Mouse (Mus musculus): Measurements from ENCODE around the gene Pgp. TPM values are rescaled to one million over a fixed set of nuclear protein-coding genes. Genes with fewer than 3 reads are reported as not detected.

Pgp gene
- total RNA-seq, 2 experiments from 2014 or later, result 50.8 to 56.3 TPM

DNA sequence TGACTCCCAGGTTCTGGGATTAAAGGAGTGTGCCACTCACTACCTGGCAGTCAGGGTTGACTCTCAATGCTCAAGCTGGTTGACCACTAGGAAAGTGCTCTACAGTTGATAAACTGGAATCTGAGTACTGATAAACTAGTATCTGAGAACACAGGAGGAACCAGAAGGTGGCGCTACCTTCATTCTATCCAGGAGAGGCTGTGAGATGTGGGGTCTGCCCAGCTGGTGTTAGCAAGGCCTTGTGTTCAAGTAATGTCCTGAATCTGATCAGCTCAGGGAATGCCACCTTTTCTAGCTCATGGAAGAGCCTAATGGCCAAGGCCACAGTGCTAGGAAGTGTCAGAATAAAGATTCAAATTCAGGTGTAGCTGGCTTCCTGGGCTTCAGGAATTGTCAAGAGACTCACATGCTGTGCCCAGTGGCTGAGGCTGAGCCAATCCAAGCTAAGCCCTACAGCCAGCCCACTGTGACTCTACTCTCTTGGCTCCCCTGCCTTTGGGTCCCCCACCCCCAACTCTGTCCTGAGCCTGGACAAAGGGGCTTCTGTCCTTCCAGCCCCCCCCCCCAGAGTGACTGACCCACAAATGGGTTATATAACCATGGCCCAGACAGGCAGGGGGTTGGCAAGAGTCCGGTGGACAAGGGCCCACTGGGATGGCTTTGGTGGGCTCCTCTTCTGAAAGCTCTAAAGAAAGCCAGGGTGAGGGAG is 24.6 kb downstream of the Pgp start:
- no peak for DNase-seq
- Histone ChIP-seq H3K27ac (no peak overlapping the region), H3K4me3 (no peak overlapping the region)
- intact Hi-C loops (cut with DNase I), result loop anchor here (2.0 kb wide), 1 partner anchor 40 kb away; the partner anchor contains the start of gene Rab26
- TF ChIP-seq CTCF (IDR thresholded peaks at IDR 0.05), result peak; percentile 78

DNA sequence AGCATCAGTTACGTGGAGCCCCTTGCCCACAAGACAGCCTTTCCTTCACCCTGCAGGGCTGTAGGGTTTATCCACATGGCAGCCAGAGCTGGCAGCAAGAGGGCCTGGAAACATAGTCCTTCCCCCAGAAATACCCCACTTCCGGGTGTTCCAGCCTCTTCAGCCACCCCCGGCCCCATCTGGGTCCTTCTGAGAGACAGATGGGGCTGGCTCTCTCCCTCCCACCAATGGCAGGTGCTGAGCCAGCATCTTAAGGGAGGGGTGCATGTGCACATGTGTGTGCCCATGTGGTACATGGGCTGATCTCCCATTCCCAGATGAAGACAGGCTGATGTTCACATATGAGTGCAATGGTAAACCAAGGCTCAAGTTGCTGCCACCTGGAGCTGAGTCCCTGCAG is 25.3 kb downstream of the Pgp start:
- Histone ChIP-seq H3K4me3 (no peak overlapping the region), H3K27ac (no peak overlapping the region)
- intact Hi-C loops (cut with DNase I), result loop anchor here (2.0 kb wide), 1 partner anchor 39 kb away; the partner anchor contains the start of gene Rab26
- no peak for TF ChIP-seq CTCF (IDR thresholded peaks at IDR 0.05)
- no peak for DNase-seq

DNA sequence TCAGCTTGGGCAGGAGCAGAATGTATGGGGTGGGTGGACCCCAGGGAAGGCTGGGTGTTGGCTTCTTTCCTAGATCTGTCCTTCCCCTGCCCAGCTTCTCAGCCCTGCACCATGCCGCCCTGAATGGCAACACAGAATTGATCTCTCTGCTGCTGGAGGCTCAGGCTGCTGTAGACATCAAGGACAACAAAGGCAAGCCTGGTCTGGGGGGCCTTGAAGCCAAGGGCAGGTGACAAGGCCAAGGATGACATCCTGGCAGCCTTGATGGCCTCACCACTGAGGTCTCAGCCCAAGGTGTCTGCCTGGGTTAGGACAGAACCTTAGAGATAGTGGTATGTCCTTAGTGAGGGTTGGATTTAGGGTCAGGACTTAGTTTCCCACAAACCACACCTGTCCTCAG is 25.8 kb downstream of the Pgp start:
- no peak for DNase-seq
- H3K27ac ChIP-seq, result no peak overlapping the region
- no peak overlapping the region for H3K4me3 ChIP-seq
- no peak for TF ChIP-seq CTCF (IDR thresholded peaks at IDR 0.05)
- intact Hi-C loops (cut with DNase I), result no loop called here

DNA sequence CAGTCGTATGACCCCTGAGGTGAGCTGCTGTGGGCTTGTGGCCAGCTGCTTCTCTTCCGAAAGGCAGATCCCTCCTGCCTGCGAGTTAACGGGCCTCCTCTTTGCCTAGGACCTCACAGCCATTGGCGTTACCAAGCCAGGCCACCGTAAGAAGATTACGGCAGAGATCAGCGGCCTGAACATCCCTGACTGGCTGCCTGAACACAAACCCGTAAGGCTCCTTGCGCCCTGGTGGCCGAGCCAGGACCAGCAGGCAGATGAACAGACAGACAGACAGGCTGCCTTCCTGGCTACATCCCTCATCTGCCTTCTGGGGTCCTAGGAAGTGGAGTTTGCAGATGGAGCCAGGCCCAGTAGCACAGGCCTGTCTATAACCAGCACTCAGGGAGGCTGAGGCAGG is 32.0 kb downstream of the Pgp start:
- DNase-seq, result no peak
- intact Hi-C loops (cut with DNase I), result no loop called here
- no peak; the same call in 1 of the 2 replicates for TF ChIP-seq CTCF (IDR thresholded peaks at IDR 0.05)
- Histone ChIP-seq H3K4me3 (no peak overlapping the region), H3K27ac (no peak overlapping the region)

DNA sequence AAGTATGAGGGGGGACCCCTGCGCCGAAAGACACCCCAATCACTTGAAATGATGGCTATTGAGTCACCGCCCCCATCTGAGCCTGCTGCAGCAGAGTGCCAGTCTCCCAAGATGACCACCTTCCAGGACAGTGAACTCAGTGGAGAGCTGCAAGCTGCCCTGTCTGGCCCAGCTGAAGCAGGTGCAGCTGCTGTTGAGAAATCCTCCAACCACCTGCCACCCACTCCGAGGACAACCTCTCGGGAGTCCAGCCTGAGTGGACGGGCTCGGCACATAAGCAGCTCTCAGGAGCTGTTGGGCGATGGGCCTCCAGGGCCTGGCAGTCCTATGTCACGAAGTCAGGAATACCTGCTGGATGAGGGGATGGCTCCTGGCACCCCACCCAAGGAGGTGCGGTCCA is 33.9 kb downstream of the Pgp start:
- DNase-seq, result no peak
- Histone ChIP-seq H3K27ac (no peak overlapping the region), H3K4me3 (no peak overlapping the region)
- intact Hi-C loops (cut with DNase I), result no loop called here
- TF ChIP-seq CTCF (IDR thresholded peaks at IDR 0.05), result no peak

DNA sequence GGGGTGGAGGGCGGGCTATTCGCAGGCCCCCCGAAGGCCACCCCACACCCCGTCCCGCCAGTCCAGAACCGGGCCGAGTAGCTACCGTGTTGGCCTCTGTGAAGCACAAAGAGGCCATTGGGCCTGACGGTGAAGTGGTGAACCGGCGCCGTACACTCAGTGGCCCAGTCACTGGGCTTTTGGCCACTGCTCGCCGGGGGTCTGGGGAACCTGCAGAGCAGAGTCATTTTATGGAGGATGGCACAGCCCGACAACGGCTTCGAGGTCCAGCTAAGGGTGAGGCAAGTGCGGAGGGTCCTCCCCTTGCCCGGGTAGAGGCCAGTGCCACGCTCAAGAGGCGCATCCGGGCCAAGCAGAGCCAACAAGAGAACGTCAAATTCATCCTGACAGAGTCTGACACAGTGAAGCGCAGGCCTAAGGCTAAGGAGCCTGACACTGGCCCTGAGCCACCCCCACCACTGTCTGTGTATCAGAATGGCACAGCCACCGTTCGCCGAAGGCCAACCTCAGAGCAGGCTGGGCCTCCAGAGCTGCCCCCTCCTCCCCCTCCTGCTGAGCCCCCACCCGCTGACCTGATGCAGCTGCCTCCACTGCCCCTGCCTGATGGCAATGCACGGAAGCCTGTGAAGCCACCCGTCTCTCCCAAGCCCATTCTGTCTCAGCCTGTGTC is 35.2 kb downstream of the Pgp start:
- Histone ChIP-seq H3K4me3 (no peak overlapping the region), H3K27ac (no peak overlapping the region)
- no peak for TF ChIP-seq CTCF (IDR thresholded peaks at IDR 0.05)
- no peak for DNase-seq
- intact Hi-C loops (cut with DNase I), result no loop called here

DNA sequence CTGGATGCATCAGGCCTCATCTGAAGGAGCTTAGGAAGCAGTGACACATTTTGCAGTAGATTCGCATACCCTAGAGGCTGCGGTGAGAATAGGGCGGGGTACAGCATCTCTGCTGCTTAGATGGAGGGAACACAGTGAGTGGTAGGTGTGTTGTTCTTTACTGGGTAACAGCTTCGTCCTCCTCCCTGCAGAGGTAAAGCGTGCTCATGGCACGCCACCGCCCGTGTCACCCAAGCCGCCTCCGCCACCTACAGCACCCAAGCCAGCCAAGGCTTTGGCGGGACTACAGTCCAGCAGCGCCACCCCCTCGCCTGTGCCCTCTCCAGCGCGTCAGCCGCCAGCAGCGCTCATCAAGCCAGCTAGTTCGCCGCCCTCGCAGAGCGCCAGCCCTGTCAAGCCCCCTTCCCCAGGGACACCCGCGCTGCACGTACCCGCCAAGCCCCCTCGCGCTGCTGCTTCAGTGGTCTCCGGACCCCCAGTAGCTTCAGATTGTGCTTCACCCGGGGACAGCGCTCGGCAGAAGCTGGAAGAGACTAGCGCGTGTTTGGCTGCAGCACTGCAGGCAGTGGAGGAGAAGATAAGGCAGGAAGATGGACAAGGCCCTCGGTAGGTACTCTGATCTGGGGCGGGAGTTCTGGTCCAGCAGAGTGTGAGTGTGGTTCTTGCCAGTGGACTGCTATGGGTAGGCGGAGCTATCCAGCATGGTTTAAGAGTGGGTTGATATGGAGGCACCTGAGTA is 36.3 kb downstream of the Pgp start:
- DNase-seq, result peak; percentile 84
- peak overlapping the region; percentile 64 for H3K4me3 ChIP-seq
- peak overlapping the region; percentile 57; the same call in 1 of the 2 replicates for H3K27ac ChIP-seq
- peak; percentile 19; the same call in 1 of the 2 replicates for TF ChIP-seq CTCF (IDR thresholded peaks at IDR 0.05)
- intact Hi-C loops (cut with DNase I), result no loop called here

DNA sequence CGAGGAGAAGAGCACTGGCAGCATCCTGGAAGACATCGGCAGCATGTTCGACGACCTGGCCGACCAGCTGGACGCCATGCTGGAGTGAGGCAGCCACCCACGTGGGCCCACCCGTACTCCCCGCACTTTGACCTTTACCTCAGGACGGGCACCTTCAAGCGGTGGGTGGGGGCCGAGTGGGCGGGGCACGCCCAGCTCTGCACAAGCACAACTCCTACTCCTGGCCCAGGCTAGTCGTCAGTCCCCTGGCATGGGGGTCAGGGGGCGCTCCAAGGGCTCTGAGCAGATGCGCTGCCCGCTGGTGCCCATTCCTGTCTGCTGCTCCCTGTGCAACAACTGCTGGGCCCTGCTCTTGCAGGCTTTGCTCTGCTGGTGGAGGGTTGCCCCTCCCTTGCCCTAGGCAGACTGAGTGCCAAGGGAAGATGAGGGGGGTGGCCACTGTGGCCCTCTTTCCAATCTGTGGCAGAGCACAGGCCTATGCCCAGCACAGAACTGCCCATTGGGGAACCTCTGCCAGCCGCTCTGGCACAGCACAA is 37.0 kb downstream of the Pgp start:
- Histone ChIP-seq H3K4me3 (peak overlapping the region; percentile 64), H3K27ac (no peak overlapping the region)
- DNase-seq, result no peak
- intact Hi-C loops (cut with DNase I), result no loop called here
- no peak for TF ChIP-seq CTCF (IDR thresholded peaks at IDR 0.05)

DNA sequence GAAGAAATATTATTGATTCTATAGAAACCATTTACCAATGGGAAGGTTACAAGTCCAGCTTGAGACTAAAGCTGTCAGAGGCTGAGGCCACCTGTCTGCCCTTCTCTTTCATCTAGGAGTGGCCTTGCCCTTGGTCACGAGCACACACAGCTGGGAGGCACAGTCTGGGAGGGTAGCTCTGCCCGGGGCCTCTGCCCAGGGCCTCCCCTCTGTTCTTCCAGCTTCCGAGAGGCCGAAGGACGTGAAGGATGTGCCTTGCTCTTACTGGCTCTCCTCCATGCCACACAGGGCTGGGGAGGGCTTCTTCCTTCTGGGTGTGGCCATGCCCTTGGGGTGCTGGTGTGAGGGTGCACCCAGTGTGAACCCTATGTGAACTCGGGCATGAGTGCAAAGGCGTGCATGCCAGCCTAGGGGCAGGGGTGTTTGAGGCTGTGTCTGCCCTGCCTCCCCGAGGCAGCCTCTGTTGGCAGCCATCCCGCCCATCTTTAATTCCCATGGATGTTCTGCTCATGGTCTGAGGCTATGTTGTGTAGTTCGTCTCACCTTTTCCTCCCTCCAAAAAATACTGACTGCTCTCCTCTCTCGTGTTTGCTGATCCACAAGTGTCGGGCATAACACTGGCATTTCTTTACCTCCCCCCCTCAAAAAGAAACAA is 37.7 kb downstream of the Pgp start:
- H3K4me3 ChIP-seq, result no peak overlapping the region
- no peak overlapping the region for H3K27ac ChIP-seq
- no peak for DNase-seq
- intact Hi-C loops (cut with DNase I), result no loop called here
- no peak for TF ChIP-seq CTCF (IDR thresholded peaks at IDR 0.05)

DNA sequence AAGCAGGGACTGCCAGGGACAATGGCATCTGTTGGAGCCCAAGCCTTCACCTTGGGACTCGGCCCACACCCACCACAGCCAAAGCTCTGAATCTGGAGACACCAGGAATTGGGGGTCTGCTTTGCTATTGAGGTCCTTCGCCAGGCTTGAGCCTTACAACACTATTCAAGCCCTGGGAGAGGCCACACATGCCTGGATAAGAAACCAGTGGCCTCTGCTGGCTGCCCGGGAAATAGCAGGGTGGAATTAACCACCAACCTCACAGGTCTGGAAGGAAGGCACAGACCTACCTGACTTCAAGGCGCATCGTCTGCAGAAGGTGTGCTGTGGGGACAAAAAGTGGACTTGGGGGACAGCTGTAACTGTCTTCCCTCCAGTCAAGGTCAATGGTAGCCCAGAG is 43.4 kb downstream of the Pgp start:
- peak overlapping the region; percentile 63 for H3K4me3 ChIP-seq
- peak; percentile 61 for DNase-seq
- H3K27ac ChIP-seq, result peak overlapping the region; percentile 80
- peak; percentile 77 for TF ChIP-seq CTCF (IDR thresholded peaks at IDR 0.05)
- intact Hi-C loops (cut with DNase I), result loop anchor here (2.0 kb wide), 1 partner anchor 15 kb away; no protein-coding TSS in a partner anchor

DNA sequence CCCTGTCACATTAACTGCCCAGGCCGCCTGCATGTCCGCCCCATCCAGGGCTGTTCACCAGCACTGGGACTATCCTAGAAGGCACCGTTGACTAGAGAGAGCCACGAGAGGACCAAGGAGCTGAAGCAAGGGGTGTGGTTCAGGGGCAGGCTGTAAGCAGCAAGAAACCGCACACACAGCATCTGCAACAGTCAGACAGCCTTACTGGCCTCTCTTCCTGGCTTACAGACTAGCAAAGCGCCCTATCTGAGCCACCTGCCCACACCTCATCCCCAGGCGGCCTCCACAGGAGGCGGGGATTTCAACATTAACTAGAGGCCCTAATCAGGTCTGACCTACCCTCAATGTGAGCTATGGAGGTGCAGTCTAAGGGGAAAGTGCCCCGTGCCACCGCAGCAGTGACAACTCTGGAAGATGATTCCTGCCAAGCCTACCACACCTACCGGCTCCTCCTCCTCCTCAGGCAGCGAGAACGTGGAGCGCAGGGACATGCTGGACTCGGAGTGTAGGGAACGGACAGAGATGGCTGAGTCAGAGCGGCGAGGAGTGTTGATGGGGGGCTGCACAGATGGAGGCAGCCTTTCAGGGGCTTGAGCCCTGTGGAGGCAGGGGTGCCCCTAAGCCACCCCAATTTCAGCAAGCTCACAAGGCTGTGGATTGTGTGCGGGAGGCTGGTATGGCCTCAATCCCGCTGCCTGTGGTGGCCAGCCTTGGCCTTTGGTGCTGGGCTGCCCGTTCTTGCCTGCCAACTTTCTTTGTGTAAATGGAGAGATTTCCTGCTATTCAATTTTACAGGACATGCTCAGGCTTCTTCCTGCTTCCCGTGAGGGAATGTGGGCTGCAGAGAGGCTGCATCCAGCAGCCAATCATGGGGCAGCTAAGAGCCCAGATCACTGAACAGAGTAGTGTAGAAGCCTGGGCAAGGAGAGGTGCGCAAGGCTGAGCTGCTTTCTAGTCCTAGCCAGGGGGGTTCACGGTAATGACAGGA is 44.4 kb downstream of the Pgp start:
- intact Hi-C loops (cut with DNase I), result no loop called here
- no peak for DNase-seq
- TF ChIP-seq CTCF (IDR thresholded peaks at IDR 0.05), result no peak
- Histone ChIP-seq H3K4me3 (peak overlapping the region; percentile 63), H3K27ac (peak overlapping the region; percentile 80)
